Mouse (Mus musculus): Measurements from ENCODE around the gene Neo1. TPM values are rescaled to one million over a fixed set of nuclear protein-coding genes. Genes with fewer than 3 reads are reported as not detected.
A peak's percentile ranks its signal among the peaks of the same experiment; 100 is the strongest.

Neo1 gene
- polyA plus RNA-seq, 1 experiment from 2014 or later = 11.2 TPM

DNA sequence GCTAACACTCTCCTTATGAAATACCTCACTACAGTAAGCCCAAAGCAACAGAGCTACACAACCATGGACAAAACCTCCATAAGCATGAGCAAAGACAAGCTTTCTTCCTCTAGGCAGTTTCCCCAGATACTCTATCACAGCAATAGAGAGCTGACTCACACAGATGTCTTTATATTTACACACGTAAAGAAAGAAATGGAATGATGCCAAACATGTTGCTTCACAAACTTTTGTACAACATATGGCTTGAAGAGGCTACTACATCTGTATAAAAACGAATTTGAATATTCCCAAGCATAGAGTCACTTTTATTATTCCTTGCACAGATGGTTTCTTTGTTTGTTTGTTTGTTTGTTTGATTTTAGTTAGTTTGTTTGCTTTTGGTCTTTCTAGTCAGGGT is 101.5 kb downstream of the Neo1 start:
- H3K9me3 ChIP-seq (ENCODE audit: control insufficient read depth, low read length) = no peaks in the 10 kb centered on the region
- H3K27ac ChIP-seq (ENCODE audit: low read length) = no peak overlapping the region
- H3K36me3 ChIP-seq (ENCODE audit: control insufficient read depth, insufficient read depth, low read length) = no peaks in the 10 kb centered on the region
- H3K4me1 ChIP-seq (ENCODE audit: control insufficient read depth, insufficient read depth, low read length) = no peaks in the 10 kb centered on the region
- 54% methylated on average over 2 of the region's 2 CpGs for WGBS
- H3K9ac ChIP-seq (ENCODE audit: low read depth, low read length) = no peak overlapping the region
- no peak for ATAC-seq
- H3K27me3 ChIP-seq (replicated peaks; ENCODE audit: control insufficient read depth, insufficient read depth, low read length) = no peaks in the 10 kb centered on the region
- H3K4me3 ChIP-seq (ENCODE audit: low read length) = no peak overlapping the region
- no peak overlapping the region for H3K4me2 ChIP-seq (ENCODE audit: low read depth, low read length)

DNA sequence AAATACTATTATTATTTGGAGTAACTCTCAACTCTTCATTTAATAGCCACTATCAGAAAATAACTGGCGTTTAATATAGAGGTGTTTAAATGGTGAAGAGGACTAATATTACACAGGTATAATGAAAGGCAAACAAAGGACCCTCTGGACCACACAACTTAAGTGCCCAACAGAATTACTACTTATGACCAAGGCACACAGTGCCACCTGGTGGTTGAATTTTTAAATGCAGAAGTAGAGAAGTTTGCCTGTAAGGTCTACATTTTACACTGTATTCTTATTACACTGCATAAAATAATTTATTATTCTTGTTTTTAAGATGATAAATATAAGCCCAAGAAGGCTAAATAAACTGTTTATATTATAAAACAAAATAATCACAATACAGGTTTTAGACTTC is 108.1 kb downstream of the Neo1 start:
- Histone ChIP-seq H3K9ac (ENCODE audit: low read depth, low read length) (no peak overlapping the region), H3K27me3 (replicated peaks; ENCODE audit: control insufficient read depth, insufficient read depth, low read length) (no peaks in the 10 kb centered on the region), H3K36me3 (ENCODE audit: control insufficient read depth, insufficient read depth, low read length) (no peaks in the 10 kb centered on the region), H3K27ac (ENCODE audit: low read length) (no peak overlapping the region), H3K4me1 (ENCODE audit: control insufficient read depth, insufficient read depth, low read length) (no peaks in the 10 kb centered on the region), H3K4me3 (ENCODE audit: low read length) (no peak overlapping the region), H3K9me3 (ENCODE audit: control insufficient read depth, low read length) (no peaks in the 10 kb centered on the region), H3K4me2 (ENCODE audit: low read depth, low read length) (no peak overlapping the region)
- 24% methylated on average over 1 of the region's 1 CpGs for WGBS
- ATAC-seq = no peak

- 64% methylated on average over 6 of the region's 6 CpGs for WGBS
- no peaks in the 10 kb centered on the region for H3K4me1 ChIP-seq (ENCODE audit: control insufficient read depth, insufficient read depth, low read length)
- H3K36me3 ChIP-seq (ENCODE audit: control insufficient read depth, insufficient read depth, low read length) = no peaks in the 10 kb centered on the region
- no peak overlapping the region for H3K27ac ChIP-seq (ENCODE audit: low read length)
- no peaks in the 10 kb centered on the region for H3K27me3 ChIP-seq (replicated peaks; ENCODE audit: control insufficient read depth, insufficient read depth, low read length)
- H3K4me2 ChIP-seq (ENCODE audit: low read depth, low read length) = no peak overlapping the region
- no peaks in the 10 kb centered on the region for H3K9me3 ChIP-seq (ENCODE audit: control insufficient read depth, low read length)
- no peak overlapping the region for H3K4me3 ChIP-seq (ENCODE audit: low read length)
- no peak overlapping the region for H3K9ac ChIP-seq (ENCODE audit: low read depth, low read length)
- no peak for ATAC-seq
Measured at GRCm38 (mm10) chr9:58902869-58903585, 133.2 kb downstream of the Neo1 start.

DNA sequence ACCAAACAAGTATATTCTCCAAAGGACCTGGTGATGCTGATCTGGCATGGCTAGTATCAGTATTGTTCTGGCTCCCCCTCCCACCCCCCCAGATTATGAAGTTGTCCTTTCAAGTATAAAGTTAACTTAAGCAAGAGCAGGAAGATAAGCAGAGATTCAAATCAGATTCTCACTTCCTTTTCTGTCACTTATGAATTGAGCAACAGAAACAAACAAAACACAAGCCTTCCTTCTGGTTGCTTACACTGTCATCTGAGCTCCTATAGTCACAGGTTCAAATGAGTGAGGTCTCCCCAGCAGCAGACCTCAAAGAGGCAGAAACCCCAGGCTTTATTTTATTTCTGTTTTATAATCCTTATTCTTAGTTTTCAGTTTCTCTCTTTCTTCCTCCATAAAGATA is 136.6 kb downstream of the Neo1 start:
- Histone ChIP-seq H3K4me2 (ENCODE audit: low read depth, low read length) (no peak overlapping the region), H3K27me3 (replicated peaks; ENCODE audit: control insufficient read depth, insufficient read depth, low read length) (no peaks in the 10 kb centered on the region)

DNA sequence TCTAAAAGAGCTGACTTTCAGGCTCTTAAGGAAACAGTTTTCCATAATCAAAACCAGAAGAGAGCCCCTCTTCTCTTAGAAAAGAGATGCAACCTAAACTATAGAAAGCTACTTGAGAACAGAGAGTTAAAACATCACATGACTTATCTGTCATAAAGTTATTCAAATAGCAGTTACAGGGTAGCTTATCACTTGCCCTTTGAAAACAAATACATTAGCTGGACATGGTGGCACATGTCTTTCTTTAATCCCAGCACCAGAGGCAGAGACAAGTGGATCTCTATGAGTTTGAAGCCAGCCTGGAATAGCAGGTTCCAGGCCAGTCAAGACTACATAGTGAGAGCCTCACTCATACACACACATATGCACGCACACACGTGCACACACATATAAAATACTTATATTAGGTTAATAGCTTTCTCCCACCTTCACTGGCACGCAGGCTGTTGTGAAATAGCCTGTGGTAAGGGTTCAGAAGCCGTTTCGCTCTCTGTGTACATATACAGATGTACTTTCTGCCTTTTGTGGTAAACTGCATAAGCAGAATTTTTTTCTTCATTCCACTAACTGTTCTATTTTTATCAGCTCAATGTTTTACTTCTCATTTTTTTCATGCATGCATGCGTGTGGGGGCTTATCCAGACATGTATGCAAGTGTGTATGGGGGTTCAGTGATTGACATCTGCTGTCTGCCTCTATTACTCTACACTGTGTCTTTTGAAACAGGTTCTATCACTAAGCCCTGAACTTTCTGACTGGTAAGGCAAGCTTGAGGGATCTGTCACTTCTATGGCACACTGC is 144.2 kb downstream of the Neo1 start:
- Histone ChIP-seq H3K36me3 (ENCODE audit: control insufficient read depth, insufficient read depth, low read length) (no peaks in the 10 kb centered on the region; the same call in 1 of the 2 replicates), H3K9ac (ENCODE audit: low read depth, low read length) (no peak overlapping the region), H3K4me3 (ENCODE audit: low read length) (no peak overlapping the region), H3K9me3 (ENCODE audit: control insufficient read depth, low read length) (no peaks in the 10 kb centered on the region), H3K27ac (ENCODE audit: low read length) (peak overlapping the region; percentile 45), H3K4me2 (ENCODE audit: low read depth, low read length) (no peak overlapping the region), H3K4me1 (ENCODE audit: control insufficient read depth, insufficient read depth, low read length) (peaks cover 4% of the 10 kb centered on the region; the same call in 1 of the 2 replicates), H3K27me3 (replicated peaks; ENCODE audit: control insufficient read depth, insufficient read depth, low read length) (no peaks in the 10 kb centered on the region)
- ATAC-seq = peak; percentile 73
- WGBS = 83% methylated on average over 6 of the region's 6 CpGs

More for the DNA sequence above, 136.6 kb downstream of the Neo1 start:
- no peaks in the 10 kb centered on the region for H3K9me3 ChIP-seq (ENCODE audit: control insufficient read depth, low read length)
- no peaks in the 10 kb centered on the region for H3K36me3 ChIP-seq (ENCODE audit: control insufficient read depth, insufficient read depth, low read length)
- no peak overlapping the region for H3K4me3 ChIP-seq (ENCODE audit: low read length)
- H3K27ac ChIP-seq (ENCODE audit: low read length) = peak overlapping the region; percentile 9; the same call in 1 of the 2 replicates
- H3K9ac ChIP-seq (ENCODE audit: low read depth, low read length) = no peak overlapping the region
- H3K4me1 ChIP-seq (ENCODE audit: control insufficient read depth, insufficient read depth, low read length) = no peaks in the 10 kb centered on the region
- no peak for ATAC-seq

GRCm38 (mm10) chr9:58890893-58891292 is 145.3 kb downstream of the Neo1 start:
- Histone ChIP-seq H3K4me2 (ENCODE audit: low read depth, low read length) (no peak overlapping the region), H3K4me1 (ENCODE audit: control insufficient read depth, insufficient read depth, low read length) (peaks cover 4% of the 10 kb centered on the region; the same call in 1 of the 2 replicates), H3K27me3 (replicated peaks; ENCODE audit: control insufficient read depth, insufficient read depth, low read length) (no peaks in the 10 kb centered on the region), H3K4me3 (ENCODE audit: low read length) (no peak overlapping the region), H3K27ac (ENCODE audit: low read length) (no peak overlapping the region), H3K9ac (ENCODE audit: low read depth, low read length) (no peak overlapping the region), H3K36me3 (ENCODE audit: control insufficient read depth, insufficient read depth, low read length) (no peaks in the 10 kb centered on the region; the same call in 1 of the 2 replicates), H3K9me3 (ENCODE audit: control insufficient read depth, low read length) (no peaks in the 10 kb centered on the region)
- no peak for ATAC-seq
- 92% methylated on average over 8 of the region's 8 CpGs for WGBS

DNA sequence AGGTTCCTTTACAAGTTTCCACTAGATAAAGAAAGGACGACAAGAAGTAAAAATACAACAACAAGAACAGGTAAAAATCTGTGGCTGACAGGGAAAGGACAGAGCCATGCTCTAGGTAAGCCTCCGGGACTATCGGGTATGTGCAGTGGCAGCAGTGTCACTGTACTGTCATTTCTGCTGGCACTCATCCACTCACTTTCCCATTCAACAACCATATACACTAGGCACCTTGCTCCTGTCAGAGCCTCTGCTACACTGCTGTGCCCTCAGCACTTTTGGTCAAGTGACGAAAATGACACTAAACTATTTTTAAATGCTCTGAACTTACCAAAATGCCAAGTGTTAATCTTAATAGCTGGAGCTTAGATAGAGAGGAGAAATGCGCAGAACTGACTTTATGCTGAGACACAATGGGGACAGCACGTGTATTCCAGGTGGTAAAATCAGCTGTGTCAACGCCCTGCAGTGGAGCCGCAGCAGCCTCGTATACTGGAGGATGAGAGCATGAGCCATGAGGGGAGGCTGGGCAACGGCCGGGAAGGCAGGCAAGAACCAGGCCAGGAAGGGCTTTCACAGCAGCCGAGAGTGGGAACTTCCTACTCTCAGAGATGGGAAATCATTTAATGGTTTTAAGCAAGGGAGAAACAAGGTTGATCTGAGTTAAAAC is 146.3 kb downstream of the Neo1 start:
- Histone ChIP-seq H3K27ac (ENCODE audit: low read length) (no peak overlapping the region), H3K9ac (ENCODE audit: low read depth, low read length) (no peak overlapping the region), H3K9me3 (ENCODE audit: control insufficient read depth, low read length) (no peaks in the 10 kb centered on the region), H3K27me3 (replicated peaks; ENCODE audit: control insufficient read depth, insufficient read depth, low read length) (no peaks in the 10 kb centered on the region), H3K4me2 (ENCODE audit: low read depth, low read length) (no peak overlapping the region), H3K4me1 (ENCODE audit: control insufficient read depth, insufficient read depth, low read length) (peaks cover 4% of the 10 kb centered on the region; the same call in 1 of the 2 replicates), H3K36me3 (ENCODE audit: control insufficient read depth, insufficient read depth, low read length) (no peaks in the 10 kb centered on the region; the same call in 1 of the 2 replicates), H3K4me3 (ENCODE audit: low read length) (no peak overlapping the region)
- WGBS = 86% methylated on average over 12 of the region's 12 CpGs
- no peak for ATAC-seq

DNA sequence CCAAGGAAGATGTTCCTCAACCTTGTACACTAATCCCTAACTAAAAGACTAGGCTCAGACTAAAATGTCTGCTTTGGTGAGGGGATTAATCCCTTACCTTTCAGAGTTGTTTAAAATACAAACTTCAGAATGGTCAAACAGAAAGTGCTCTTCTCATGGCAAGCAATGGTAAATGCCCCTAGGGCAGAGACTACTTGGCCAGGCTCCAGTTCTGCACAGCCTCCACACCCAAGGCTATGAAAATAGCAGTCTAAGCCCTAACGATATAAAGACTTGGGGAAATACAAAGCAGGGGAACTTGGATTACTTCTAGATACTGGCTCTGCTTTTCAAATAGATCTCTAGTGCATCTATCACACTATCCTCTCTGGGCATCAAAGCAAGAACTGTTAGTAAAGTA is 153.6 kb downstream of the Neo1 start:
- Histone ChIP-seq H3K4me3 (ENCODE audit: low read length) (no peak overlapping the region), H3K36me3 (ENCODE audit: control insufficient read depth, insufficient read depth, low read length) (0 out of 2 replicates have a peak, but pooled peaks cover 3% of the 10 kb centered on the region), H3K27me3 (replicated peaks; ENCODE audit: control insufficient read depth, insufficient read depth, low read length) (no peaks in the 10 kb centered on the region)

DNA sequence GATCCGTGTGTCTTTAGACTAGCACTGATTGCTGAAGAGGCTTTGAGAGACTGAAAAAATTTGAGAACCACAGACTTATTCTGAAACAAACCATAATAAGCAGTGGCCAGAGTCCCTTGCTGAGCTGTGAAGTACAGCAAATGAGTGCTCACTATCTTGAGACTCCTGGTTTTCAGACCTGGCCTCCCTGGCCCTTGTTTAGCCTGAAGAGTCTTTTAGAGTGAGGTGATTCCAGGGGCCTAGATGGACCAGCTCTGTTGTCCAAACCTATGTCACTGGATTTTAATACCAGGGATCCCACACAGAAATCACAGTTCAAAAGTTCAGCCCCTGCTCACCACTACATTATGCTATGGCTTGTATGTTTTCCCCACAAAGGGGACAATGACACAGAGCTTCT is 156.4 kb downstream of the Neo1 start:
- Histone ChIP-seq H3K9ac (ENCODE audit: low read depth, low read length) (no peak overlapping the region), H3K4me1 (ENCODE audit: control insufficient read depth, insufficient read depth, low read length) (no peaks in the 10 kb centered on the region), H3K9me3 (ENCODE audit: control insufficient read depth, low read length) (no peaks in the 10 kb centered on the region), H3K4me2 (ENCODE audit: low read depth, low read length) (no peak overlapping the region), H3K36me3 (ENCODE audit: control insufficient read depth, insufficient read depth, low read length) (0 out of 2 replicates have a peak, but pooled peaks cover 3% of the 10 kb centered on the region), H3K27me3 (replicated peaks; ENCODE audit: control insufficient read depth, insufficient read depth, low read length) (no peaks in the 10 kb centered on the region), H3K27ac (ENCODE audit: low read length) (no peak overlapping the region), H3K4me3 (ENCODE audit: low read length) (no peak overlapping the region)
- no peak for ATAC-seq
- 81% methylated on average over 1 of the region's 1 CpGs for WGBS

More for the DNA sequence above, 153.6 kb downstream of the Neo1 start:
- Histone ChIP-seq H3K9ac (ENCODE audit: low read depth, low read length) (no peak overlapping the region), H3K4me1 (ENCODE audit: control insufficient read depth, insufficient read depth, low read length) (no peaks in the 10 kb centered on the region), H3K4me2 (ENCODE audit: low read depth, low read length) (no peak overlapping the region), H3K27ac (ENCODE audit: low read length) (no peak overlapping the region), H3K9me3 (ENCODE audit: control insufficient read depth, low read length) (no peaks in the 10 kb centered on the region)
- no peak for ATAC-seq
- 63% methylated on average over 1 of the region's 1 CpGs for WGBS

Measured in intestine, embryonic 16.5 days (tissue).